Mouse (Mus musculus) right cerebral cortex, postnatal 10 days (tissue): ENCODE measurements at regions not wholly inside any gene's neighbourhood (a gene's known extent, or its start where the extent isn't known, plus 50 kb on each side); places are given as distances from the start of the nearest gene placed in this dataset.

Experiments
- DNase-seq, 2 experiments: peaks; one replicate each; pipeline ENCODE4 v3.0.0; 2021; ENCODE audit warnings: low spot score in 2 of 2

DNA sequence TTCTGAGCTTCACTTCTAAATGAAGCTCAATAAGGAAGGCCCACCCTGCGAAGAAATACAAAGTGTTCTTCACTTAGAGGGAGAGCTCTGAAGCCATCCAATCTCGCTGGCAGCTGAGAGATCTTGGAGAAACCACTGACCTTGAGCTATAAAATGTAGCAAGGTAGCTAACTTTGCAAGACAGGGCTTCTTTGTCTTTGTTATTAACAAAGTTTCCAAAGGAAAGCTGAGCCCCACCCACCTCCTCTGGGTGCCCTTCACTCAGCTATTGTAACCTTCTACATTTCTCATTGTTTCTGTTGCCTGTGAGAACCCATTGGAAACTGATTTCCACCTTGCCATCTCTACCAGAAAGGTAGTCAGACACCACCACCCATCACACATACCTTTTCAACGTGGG, 57.2 kb upstream of the Usp9x start:
- DNase-seq = no peak

DNA sequence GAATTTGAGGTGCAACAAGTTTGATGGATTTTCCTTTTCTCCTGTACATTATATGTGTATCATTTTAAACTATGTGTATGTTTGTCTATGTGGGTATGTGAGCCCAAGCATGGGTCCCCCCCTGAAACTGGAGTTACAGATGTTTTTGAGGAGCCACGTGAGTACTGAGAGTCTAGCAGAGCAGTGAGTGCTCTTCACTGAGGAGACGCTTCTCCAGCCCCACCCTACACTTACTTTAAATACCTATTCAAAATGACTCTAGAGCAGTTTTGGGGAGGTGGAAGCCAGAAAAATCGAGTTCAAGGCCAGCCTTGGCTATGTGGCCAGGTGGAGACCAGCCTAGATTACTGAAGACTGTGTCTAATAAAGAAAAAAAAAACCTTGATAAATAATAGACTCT, 58.2 kb upstream of the Usp9x start:
- no peak for DNase-seq

DNA sequence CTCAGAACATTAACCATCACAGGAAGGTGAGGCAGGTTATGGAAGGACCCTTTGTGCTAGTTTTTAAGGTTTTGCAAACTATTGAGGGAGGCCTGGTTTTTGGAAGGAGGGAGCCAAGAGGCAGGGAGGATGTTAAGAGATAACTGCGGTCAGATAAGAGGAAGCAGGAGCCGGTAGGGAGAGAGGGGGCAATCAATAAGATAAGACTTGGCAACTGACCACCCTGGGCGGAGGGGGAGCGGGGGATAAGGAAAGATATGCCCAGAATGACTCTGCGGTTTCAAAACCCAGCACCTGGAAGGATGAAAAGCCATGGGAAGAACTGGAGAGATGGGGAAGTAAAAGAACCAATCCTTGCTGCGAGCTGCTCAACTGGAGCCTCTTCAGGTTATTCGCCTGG, 80.5 kb upstream of the Usp9x start:
- no peak for DNase-seq

GRCm38 (mm10) chrX:12977676-12978075, 93.6 kb upstream of the Usp9x start:
- DNase-seq = no peak

DNA sequence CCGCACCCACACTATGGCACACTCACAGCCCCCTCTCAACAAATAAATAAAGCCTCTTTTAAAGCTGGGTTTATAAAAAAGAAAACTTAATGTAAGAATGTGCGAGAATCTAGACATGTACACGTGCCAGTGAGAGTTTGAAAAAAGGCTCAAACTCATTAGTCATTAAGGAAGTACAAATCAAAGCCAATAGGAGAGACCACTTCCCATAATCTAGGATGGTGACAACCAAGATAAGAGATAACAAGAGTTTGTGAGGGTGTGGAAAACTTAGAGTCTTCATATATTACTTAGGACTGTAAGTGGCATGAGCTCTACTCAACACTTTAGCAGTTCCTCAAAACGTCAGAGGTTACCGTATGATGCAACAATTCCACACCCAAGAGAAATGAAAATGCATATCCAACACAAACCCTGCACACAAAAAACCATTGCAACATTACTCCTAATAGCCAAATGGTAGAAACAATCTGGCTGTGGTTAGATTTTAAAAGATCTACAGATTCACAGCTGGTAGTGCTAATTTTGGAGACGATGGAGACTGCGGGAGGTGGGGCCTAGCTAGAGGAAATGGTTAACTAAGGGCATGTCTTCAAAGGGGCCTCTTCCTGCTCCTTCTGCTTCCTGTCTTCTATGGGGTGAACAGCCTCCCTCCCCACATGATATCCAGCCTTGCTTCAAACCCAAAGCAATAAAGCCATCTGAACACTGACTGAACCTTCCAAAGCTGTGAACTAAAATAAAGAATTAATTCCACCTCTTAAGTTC, 102.1 kb upstream of the Usp9x start:
- DNase-seq = no peak

- no peak for DNase-seq
Observed at GRCm38 (mm10) chrX:12959467-12960314, 111.6 kb upstream of the Usp9x start.

- no peak for DNase-seq
Observed at GRCm38 (mm10) chrX:12958873-12959272, 112.4 kb upstream of the Usp9x start.

GRCm38 (mm10) chrX:12950928-12951660, 120.2 kb upstream of the Usp9x start:
- DNase-seq = peak; percentile 28 to 32

DNA sequence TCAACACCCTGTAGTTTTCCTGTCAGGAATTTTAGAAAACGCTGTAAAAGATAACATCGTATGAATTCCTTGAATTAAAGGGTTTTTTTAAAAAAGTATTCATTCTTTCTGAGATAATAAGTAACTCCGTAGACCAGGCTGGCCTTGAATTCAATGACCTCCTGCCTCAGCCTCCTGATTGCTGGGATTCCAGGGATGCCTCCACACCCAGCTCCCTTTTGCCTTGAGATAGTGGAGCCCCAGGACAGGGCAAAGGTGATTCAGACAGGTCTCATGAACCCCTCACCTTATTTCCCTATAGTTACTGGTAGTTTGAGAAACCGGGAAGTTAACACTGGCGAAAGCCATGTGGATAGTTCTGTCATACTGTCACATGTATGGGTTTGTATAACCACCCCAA, 128.8 kb upstream of the Usp9x start:
- no peak for DNase-seq

GRCm38 (mm10) chrX:12936406-12937172, 134.7 kb upstream of the Usp9x start:
- DNase-seq = peak; percentile 31 to 38

GRCm38 (mm10) chrX:12933294-12933807, 137.9 kb upstream of the Usp9x start:
- DNase-seq = no peak

- no peak for DNase-seq
Observed at GRCm38 (mm10) chrX:12930242-12930641, 141.1 kb upstream of the Usp9x start.

DNA sequence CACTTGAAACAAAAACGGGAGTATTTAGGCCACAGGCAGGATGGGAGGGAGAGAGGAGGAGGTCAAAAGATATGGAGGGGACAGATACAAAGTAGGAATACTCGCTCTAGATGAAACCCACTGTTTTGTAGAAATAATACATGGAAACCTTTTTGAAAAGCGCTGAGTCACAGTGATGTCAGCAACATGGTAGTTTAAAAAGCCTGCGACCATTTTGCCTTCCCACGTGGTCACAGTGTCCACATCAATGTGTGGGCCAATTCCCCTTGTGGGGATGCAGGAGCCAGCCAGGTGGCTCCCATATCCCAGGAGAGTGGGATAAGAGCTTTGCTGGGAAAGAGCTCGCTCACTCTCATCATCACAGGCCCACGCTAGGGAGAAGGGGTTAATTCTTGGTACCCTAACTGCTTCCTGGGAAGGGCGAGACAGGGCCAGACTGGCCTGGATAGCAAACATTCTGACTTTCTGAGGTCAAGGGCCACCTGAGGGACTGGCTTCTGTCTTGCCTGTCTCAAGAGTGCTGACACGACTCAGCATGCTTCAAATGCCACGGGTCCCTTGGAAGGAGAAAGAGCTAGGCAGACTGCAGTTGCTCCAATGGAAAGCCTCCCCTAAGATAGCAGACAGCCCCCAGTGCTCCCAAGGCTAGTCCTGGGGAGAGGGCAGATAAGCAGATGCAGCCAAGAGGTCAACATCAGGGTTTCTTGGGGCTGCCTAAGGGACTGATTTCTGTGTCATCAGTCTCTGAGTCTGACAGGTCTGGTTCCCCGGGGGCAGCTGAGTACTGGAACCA, 143.3 kb upstream of the Usp9x start:
- DNase-seq = no peak

DNA sequence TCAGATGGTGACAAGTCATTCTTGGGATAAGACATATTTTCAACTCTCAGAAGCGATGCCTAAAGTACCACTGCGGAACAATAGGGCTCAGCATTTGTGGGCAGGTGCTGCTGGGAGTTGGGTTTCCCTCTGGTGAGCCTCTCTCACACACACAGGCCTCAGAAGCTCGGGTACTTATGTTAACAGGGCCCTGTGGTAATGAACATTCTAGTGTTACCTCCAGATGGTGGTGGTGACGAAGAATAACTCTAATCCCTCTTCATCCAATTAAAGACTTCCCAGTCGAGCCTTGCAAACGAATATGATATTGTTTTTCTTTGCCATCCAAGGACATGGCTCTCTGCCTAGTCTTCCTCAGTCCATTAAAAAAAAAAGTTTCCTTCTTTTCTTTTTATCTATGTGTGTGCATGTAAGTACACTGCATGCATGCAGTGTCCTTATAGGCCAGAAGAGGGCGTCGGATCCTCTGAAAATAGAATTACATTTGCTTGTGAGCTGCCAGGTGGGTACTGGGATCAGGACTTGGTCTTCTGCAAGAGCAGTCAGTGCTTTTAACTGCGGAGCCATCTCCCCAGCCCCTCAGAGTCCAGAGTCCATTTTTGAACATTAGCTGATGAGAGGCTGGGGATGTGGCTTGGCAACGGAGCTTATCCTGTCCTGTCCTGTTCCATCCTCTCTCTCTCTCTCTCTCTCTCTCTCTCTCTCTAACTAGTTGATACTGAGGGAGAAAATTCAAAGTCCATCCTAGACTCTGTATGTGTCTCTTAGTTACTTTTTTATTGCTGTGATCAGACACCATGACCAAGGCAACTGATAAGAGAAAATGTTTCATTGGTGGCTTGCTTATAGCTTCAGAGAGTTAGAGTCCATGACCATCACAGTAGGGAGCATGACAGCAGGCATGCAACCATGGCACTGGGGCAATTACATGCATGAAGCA, 146.3 kb upstream of the Usp9x start:
- no peak for DNase-seq

DNA sequence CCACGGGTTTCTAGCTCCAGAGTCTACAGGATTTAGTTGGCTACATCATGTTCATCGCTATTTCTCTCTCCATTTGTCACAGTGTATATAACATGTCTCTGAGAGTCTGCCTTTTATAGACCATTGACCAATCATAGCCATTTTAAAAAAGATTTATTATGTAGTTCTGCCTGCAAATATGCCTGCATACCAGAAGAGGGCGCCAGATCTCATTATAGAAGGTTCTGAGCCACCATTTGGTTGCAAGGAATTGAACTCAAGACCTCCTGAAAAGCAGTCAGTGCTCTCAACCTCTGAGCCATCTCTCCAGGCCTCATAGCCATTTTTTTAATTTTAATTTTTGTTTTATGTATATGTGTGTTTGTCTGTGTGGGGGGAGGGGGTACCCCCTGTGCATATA, 151.7 kb upstream of the Usp9x start:
- DNase-seq = no peak

GRCm38 (mm10) chrX:12917105-12917504, 154.2 kb upstream of the Usp9x start:
- DNase-seq = peak; percentile 23 to 26

DNA sequence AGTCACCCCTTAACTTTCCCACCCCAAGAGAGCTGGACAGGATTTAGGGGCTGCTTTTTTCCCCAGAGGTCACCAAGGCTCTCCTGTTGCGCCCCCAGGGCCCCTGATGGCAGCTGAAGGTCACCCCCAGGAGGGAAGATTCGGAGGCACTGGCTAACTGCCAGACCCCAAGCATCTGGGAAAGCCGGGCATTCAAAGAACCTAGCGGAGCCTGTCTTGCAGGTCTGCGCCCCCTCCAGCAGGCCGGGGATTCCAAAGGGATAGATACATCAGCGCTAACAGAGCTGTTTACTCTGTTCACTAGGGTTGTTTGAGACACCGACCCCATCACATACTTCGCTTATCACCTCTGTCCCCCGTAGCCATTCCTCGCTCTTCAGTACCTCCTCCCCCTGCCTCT, 154.6 kb upstream of the Usp9x start:
- DNase-seq = no peak

DNA sequence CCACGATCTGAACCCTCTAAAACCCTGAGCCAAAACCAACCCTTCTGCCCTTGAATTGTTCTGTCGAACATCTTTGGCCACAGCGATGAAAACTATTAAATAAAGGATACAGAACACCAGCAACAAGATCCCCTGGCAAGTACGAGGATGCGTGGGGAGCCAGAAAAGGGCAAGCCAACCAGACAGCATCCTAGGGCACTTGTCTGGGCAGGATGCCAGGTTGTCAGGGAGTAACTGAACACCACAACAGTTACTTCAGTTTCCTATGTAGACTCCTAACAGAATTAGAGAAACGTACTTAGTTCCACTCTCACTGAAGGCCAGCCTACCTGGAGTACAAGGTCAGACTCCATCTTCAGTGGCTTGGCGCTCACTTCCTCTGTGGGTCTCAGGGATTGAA, 138.4 kb upstream of the Med14 start:
- DNase-seq = no peak

GRCm38 (mm10) chrX:12891468-12891867, 129.6 kb upstream of the Med14 start:
- no peak for DNase-seq

GRCm38 (mm10) chrX:12889482-12889808, 127.6 kb upstream of the Med14 start:
- DNase-seq = no peak
